Mouse (Mus musculus) liver, embryonic 14.5 days (tissue): ENCODE measurements around the gene Mpp3.

Source experiments
- CTCF ChIP-seq: IDR thresholded peaks from 2 replicates; pipeline ENCODE4 v1.5.1; 2016; ENCODE audit warnings: antibody characterized with exemption, low read depth, control low read depth
- EP300 ChIP-seq: IDR thresholded peaks from 2 replicates; pipeline ENCODE4 v1.6.1; 2016; ENCODE audit warnings: antibody characterized with exemption, low read depth

GRCm38 (mm10) chr11:102061236-102061940 is 33.1 kb upstream of the Mpp3 start:
- TF ChIP-seq CTCF (peak; percentile 98), EP300 (no peak)
